Mouse (Mus musculus) thymus, postnatal 4 days (tissue): ENCODE measurements at regions not wholly inside any gene's neighbourhood (a gene's known extent, or its start where the extent isn't known, plus 50 kb on each side); places are given as distances from the start of the nearest gene placed in this dataset.

Source experiments
- DNase-seq: peaks from one replicate; pipeline ENCODE4 v3.0.0; 2021

DNA sequence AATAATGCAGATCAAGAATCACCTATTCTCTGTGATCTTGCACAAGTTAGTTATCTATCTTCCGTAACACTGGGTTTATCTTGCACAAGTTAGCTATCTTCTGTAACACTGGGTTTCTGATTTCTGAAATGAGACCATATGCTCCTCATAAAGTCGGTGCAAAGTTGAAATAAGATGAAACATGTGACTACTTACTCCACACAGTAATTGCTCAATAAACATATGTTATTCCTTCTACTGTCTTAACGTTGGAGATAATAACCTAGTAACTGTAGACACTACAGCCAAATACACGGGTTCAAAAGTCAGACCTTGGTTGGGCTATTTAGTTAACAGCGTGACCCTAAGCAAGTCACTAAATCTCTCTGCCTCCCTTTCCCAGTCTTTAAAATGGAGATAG, 65.8 kb upstream of the Atp11b start:
- no peak for DNase-seq

DNA sequence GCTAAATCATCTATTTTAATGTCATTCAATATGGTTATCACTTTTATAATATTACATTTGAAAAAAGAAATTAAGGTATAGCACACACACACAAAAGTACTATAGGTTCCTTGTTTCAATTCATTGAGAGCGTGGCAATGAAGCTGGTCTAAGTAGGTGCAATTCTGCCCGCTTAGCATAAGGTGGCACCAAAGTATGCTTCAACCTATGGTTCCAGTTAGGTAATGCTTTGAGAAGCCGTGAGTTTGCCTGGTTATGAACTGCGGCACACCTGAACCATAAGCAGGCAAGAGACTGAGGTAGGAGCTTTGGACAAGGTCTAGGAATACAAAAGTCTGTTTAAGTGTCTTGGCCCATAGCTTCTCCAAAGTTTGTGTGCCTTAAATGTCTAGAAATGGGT, 65.1 kb upstream of the Atp11b start:
- DNase-seq, result peak; percentile 37

DNA sequence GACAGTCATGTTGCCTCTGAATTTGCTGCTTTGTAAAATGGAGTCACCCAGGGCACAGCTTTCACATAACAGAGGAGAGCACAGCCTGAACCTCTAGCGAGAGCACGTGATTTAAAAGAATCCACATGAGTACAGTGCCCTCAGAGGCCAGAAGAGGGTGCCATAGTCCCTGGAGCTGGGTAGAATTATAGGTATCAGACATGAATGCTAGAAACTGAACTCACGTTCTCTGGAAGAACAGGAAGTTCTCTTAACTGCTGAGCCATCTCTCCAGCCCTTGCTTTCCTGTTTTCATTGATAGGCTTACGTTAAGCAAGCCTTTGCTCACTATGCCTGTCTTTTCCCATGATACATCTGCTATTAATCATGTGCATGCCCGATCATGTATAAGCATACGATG, 60.9 kb upstream of the Atp11b start:
- peak; percentile 87 for DNase-seq

DNA sequence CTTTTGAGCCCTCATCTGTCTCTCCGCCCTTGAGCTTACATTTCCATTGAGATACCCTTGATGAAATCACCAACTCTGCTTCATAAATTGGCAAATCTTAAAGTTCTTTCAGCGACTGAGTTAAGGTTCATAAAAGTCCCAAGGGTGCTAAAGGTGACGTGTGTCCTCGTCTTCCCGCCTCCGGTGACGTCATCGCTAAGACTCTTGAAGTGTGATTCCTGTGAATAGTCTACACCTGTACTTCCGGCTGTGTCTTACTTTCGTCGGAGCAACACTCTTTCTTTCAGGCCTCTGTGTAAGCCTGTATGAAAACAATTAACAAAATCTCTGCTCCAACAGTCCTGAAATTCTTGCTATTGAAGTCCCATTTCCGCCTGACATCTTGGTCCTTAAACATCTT, 60.4 kb upstream of the Atp11b start:
- no peak for DNase-seq

DNA sequence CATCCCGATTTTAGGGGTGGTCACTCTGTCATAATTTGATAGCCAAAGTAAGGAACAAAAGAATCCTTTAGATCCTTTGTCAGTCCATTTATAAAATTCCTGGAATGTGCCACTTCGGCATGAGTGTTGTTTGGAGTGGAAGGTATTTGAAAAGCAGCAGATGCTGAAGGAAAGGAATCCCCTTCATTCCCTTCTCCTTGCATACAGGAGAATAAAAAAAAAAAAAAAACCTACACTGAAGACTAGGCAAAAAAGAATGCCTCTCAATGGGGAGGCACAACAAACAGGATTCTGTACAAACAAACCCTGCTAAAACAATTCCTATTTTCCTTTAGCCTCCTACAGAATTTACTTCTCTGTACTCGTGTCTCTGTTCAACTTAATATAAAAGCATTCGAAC, 59.7 kb upstream of the Atp11b start:
- DNase-seq, result no peak

DNA sequence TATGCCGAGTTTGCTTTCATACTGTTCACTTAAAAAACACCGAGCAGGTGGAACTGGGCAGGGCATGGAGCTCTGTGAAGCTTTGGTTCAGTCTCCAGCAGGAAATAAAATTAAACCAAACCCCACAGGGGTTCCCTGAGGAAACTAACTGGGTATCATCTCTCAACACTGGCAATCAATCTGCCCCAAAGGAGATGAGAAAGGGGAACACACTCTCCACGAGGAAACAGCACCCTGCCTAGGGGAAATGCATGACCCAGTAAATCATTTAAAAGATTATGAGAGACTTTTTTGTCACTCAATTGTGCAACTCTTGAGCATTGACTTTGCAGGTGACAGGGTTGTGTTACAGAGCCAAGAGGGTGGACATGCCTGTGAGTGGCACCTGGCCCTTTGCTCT, 58.0 kb upstream of the Atp11b start:
- no peak for DNase-seq

DNA sequence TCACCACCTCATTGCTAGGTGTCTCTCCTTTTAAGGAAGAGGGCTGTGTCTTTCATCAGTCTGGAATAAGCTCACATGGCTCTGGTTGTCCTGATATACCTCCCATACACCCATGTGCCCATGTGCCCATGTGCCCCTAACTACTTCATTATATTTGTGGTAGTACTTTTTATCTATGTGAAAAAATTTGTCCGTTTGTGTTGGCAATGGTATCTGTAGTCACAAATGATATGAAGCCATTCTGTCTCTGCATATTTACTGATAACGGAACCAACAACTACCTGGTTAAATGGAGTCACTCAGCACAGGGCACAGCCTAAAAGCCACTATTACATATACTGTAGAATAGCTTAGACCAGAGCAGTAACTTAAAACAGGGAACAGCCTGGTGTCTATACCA, 54.6 kb upstream of the Atp11b start:
- no peak for DNase-seq

DNA sequence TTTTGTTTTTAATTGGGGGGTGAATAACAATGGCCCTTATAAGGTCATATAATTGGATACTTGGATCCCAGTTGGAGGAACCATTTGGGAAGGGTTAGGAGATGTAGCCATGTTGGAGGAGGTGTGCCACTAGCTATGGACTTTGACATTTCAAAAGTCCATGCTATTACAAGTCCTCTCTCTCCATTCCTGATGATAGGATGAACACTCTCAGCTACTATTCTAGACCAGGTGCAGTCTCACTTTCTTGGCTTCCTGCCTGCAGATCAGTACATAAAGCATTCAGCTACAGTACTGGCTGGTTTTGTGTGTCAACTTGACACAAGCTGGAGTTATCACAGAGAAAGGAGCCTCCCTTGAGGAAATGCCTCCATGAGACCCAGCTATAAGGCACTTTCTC, 53.9 kb upstream of the Atp11b start:
- DNase-seq, result no peak

DNA sequence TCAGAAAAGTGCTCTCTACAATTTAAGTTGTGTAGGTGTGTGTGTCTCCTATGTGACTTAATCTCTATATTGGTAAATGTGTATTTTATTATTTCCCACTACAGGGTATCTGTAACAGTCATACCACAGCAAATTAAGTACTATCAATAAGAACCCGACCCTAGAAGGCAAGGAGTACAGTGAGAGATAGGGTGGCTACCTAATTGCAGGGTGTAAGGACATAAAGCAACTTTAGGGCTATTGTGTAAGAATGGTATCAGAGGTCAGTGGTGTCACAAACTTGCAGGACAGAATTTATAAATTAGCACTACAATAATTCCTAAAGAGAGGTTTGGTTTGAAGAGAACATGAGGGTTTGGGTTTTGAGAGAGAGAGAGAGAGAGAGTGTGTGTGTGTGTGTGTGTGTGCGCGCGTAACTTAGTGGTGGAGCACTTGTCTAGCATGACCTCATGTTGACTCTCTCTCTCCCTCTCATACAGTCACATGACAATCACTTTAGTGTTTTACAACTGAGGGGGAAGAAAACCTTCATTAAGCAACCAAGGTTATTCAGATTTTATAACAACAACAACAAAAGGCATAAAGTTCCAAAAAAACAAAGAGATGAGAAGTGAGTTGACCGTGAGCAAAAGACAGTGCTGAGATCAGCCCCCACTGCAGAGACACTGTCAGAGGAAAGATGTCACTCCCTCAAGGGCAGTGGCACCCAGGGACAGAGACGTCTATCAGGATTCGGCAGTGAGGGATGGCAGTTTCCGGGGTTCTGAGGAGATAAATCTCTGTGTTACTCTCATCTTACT, 50.2 kb upstream of the Atp11b start:
- DNase-seq, result no peak
